Mouse (Mus musculus) CH12.LX (cell line): ENCODE measurements around the gene Bnipl. TPM values are rescaled to one million over a fixed set of nuclear protein-coding genes. Genes with fewer than 3 reads are reported as not detected.

Experiments
- DNase-seq: peaks from one replicate; pipeline ENCODE4 v3.0.0-alpha.2; 2013; ENCODE audit errors: extremely low read depth
- H3K27ac ChIP-seq: 2 replicates; pipeline ENCODE4 v1.5.1; 2012; ENCODE audit warnings: low read depth, mild to moderate bottlenecking, control low read depth, moderate library complexity; ENCODE audit not compliant: insufficient read depth
- H3K27me3 ChIP-seq: replicated peaks from 2 replicates; pipeline ENCODE3; 2012; ENCODE audit warnings: inconsistent platforms
- H3K36me3 ChIP-seq, 2 experiments: replicated peaks in 1 of 2; 2 replicates each; pipeline versions ENCODE3 to v1.6.1; 2012; ENCODE audit warnings: inconsistent platforms in 1 of 2, low read length in 1 of 2, mild to moderate bottlenecking in 1 of 2, mixed read lengths in 1 of 2, moderate library complexity in 1 of 2; ENCODE audit not compliant: control insufficient read depth in 1 of 2, insufficient read depth in 1 of 2
- H3K4me1 ChIP-seq, 2 experiments: 2 replicates each; pipeline ENCODE4 v1.6.1; 2012; ENCODE audit warnings: inconsistent platforms in 1 of 2, moderate library complexity in 1 of 2; ENCODE audit not compliant: insufficient read depth in 2 of 2, control insufficient read depth in 1 of 2
- H3K4me2 ChIP-seq: 2 replicates; pipeline ENCODE4 v1.6.1; 2012; ENCODE audit warnings: low read depth, mild to moderate bottlenecking, control low read depth; ENCODE audit not compliant: poor library complexity, insufficient read depth, severe bottlenecking
- H3K4me3 ChIP-seq, 3 experiments: fragments of 150-350 bp in 1 of 3; sonication (generic) in 1 of 3; replicated peaks in 1 of 3; 2 replicates each; pipeline versions ENCODE3 to v1.5.1; 2011 to 2012; ENCODE audit warnings: low read depth in 2 of 3, low read length in 2 of 3, mild to moderate bottlenecking in 2 of 3, moderate library complexity in 2 of 3, control low read depth in 1 of 3, improper control_type of control experiment in 1 of 3, inconsistent platforms in 1 of 3, mixed read lengths in 1 of 3; ENCODE audit not compliant: poor library complexity in 1 of 3
- H3K79me2 ChIP-seq: replicated peaks from 2 replicates; pipeline ENCODE4 v1.6.1; 2012; ENCODE audit warnings: mild to moderate bottlenecking, moderate library complexity; ENCODE audit not compliant: control insufficient read depth, poor library complexity, insufficient read depth, severe bottlenecking; ENCODE audit errors: extremely low read depth
- H3K9ac ChIP-seq: 2 replicates; pipeline ENCODE4 v1.6.1; 2012; ENCODE audit warnings: low read depth, mild to moderate bottlenecking, control low read depth, moderate library complexity; ENCODE audit not compliant: insufficient read depth
- H3K9me3 ChIP-seq: replicated peaks from 2 replicates; pipeline ENCODE3; 2012; ENCODE audit warnings: low read length, inconsistent platforms, mixed read lengths
- ELF1 ChIP-seq: IDR thresholded peaks from 2 replicates; pipeline ENCODE4 v1.6.1; 2014; ENCODE audit warnings: low read depth, mild to moderate bottlenecking, inconsistent platforms, low read length, improper control_type of control experiment
- EP300 ChIP-seq: IDR thresholded peaks from 2 replicates; pipeline ENCODE4 v1.6.1; 2011; ENCODE audit warnings: low read length, improper control_type of control experiment
- GABPA ChIP-seq: IDR thresholded peaks from 2 replicates; pipeline ENCODE4 v1.6.1; 2012; ENCODE audit warnings: low read depth, low read length, improper control_type of control experiment, inconsistent platforms; ENCODE audit not compliant: insufficient replicate concordance
- HCFC1 ChIP-seq: IDR thresholded peaks from 2 replicates; pipeline ENCODE4 v1.6.1; 2012; ENCODE audit warnings: low read depth, mild to moderate bottlenecking, inconsistent platforms, low read length, improper control_type of control experiment
- MAX ChIP-seq: IDR thresholded peaks from 2 replicates; pipeline ENCODE4 v1.6.1; 2011; ENCODE audit warnings: low read length, improper control_type of control experiment
- MEF2A ChIP-seq: IDR thresholded peaks from 2 replicates; pipeline ENCODE4 v1.6.1; 2014; ENCODE audit warnings: low read depth, mild to moderate bottlenecking, inconsistent platforms, low read length, improper control_type of control experiment, borderline replicate concordance
- POLR2AphosphoS2 ChIP-seq: IDR thresholded peaks from 2 replicates; pipeline ENCODE4 v1.6.1; 2011; ENCODE audit warnings: low read depth, low read length, improper control_type of control experiment
- SMC3 ChIP-seq: IDR thresholded peaks from 2 replicates; pipeline ENCODE4 v1.6.1; 2011; ENCODE audit warnings: low read depth, low read length, improper control_type of control experiment
- TCF12 ChIP-seq: IDR thresholded peaks from 2 replicates; pipeline ENCODE4 v1.6.1; 2014; ENCODE audit warnings: low read depth, mild to moderate bottlenecking, inconsistent platforms, low read length, improper control_type of control experiment
- USF1 ChIP-seq: IDR thresholded peaks from 2 replicates; pipeline ENCODE4 v1.6.1; 2014; ENCODE audit warnings: low read depth, mild to moderate bottlenecking, inconsistent platforms, low read length, improper control_type of control experiment
- ZC3H11A ChIP-seq: IDR thresholded peaks from 2 replicates; pipeline ENCODE4 v1.6.1; 2012; ENCODE audit warnings: low read depth, mild to moderate bottlenecking, inconsistent platforms, low read length, improper control_type of control experiment
- ZMIZ1 ChIP-seq: IDR thresholded peaks from 2 replicates; pipeline ENCODE4 v1.6.1; 2012; ENCODE audit warnings: low read depth, mild to moderate bottlenecking, inconsistent platforms, low read length, improper control_type of control experiment
- ZNF384 ChIP-seq: IDR thresholded peaks from 2 replicates; pipeline ENCODE4 v1.6.1; 2012; ENCODE audit warnings: low read depth, low read length, improper control_type of control experiment, inconsistent platforms
- dilution Hi-C: fragments of 300-500 bp; cut with MboI; formaldehyde crosslinking; loops from 2 replicates; pipeline ENCODE4 v1.14.3; 2020; ENCODE audit warnings: low sequenced_read_pairs; ENCODE audit not compliant: extremely low pct_unique_long_range_greater_than_20kb, extremely low pct_ligation_motif_present
- in situ Hi-C: fragments of 300-500 bp; cut with MboI; formaldehyde crosslinking; loops from 3 replicates; pipeline ENCODE4 v1.14.3; 2019; ENCODE audit warnings: low sequenced_read_pairs, low pct_ligation_motif_present, low pct_unique_long_range_greater_than_20kb, mixed read lengths
- polyA plus RNA-seq: library from polyadenylated mRNA; unstranded; fragments of >175 nt; gene quantifications from 2 replicates; pipeline ENCODE4 v1.2.1, GENCODE M21; 2012; ENCODE audit warnings: low read depth; ENCODE audit not compliant: insufficient read length
- total RNA-seq, 2 experiments: library from RNA; depleted of rRNA; stranded (reverse); fragments of 300-350 nt in 1 of 2; fragments of >200 nt in 1 of 2; gene quantifications; 2 replicates each; pipeline ENCODE4 v1.2.3; 2012 to 2014

Bnipl gene
- total RNA-seq (2012; rRNA removed) (0.17 TPM in 1 of 2 replicates, not detected in the other), total RNA-seq (2014; rRNA removed) (not detected in 2 replicates), polyA plus RNA-seq (0.30 and 0.33 TPM in 2 replicates)

GRCm38 (mm10) chr3:95250783-95251424, at the start of gene Bnipl:
Gene Bnipl (minus strand): TSS chr3:95251193.
- Histone ChIP-seq H3K27ac (no peak within 1 kb of the TSS), H3K27me3 (no peaks in the 10 kb centered on the region), H3K9me3 (no peaks in the 10 kb centered on the region), H3K9ac (no peak within 1 kb of the TSS), H3K4me1 (peaks cover 0 to 4% of the 10 kb centered on the region in 2 experiments; a peak in 2 of 4 replicates), H3K4me2 (no peak within 1 kb of the TSS), H3K79me2 (no peaks in the 10 kb centered on the region), H3K36me3 (peaks cover 8 to 27% of the 10 kb centered on the region in 2 experiments), H3K4me3 (no peak within 1 kb of the TSS)
- no peak for DNase-seq
- in situ Hi-C loops = no loop called here
- dilution Hi-C loops = no loop called here
- TF ChIP-seq MAX (no peak), HCFC1 (no peak), TCF12 (no peak), EP300 (no peak), ZMIZ1 (no peak), ELF1 (no peak), ZC3H11A (no peak), USF1 (no peak), ZNF384 (no peak), SMC3 (no peak), GABPA (no peak), POLR2AphosphoS2 (no peak), MEF2A (no peak)

- no peak for DNase-seq
- H3K9ac ChIP-seq = no peak overlapping the region
- peaks cover 0 to 16% of the 10 kb centered on the region in 2 experiments; a peak in 3 of 4 replicates for H3K4me1 ChIP-seq
- dilution Hi-C loops = no loop called here
- no peaks in the 10 kb centered on the region for H3K9me3 ChIP-seq
- no peaks in the 10 kb centered on the region for H3K79me2 ChIP-seq
- TF ChIP-seq POLR2AphosphoS2 (no peak), MEF2A (no peak)
- TF ChIP-seq, all 38 proteins: peak for 0
- H3K4me3 ChIP-seq = no peak overlapping the region
- H3K36me3 ChIP-seq = peaks cover 21 to 74% of the 10 kb centered on the region in 2 experiments
- H3K27ac ChIP-seq = no peak overlapping the region
- H3K4me2 ChIP-seq = no peak overlapping the region
- in situ Hi-C loops = no loop called here
- no peaks in the 10 kb centered on the region for H3K27me3 ChIP-seq
These were observed 47.0 kb upstream of the Bnipl start for GRCm38 (mm10) chr3:95298018-95298417.
